Mouse (Mus musculus) testis, postnatal 10 days (tissue): Measurements from ENCODE around the gene Gli3.

Source experiments
- DNase-seq: peaks from one replicate; pipeline ENCODE4 v3.0.0; 2021; ENCODE audit warnings: low spot score

The Gli3 gene

DNA sequence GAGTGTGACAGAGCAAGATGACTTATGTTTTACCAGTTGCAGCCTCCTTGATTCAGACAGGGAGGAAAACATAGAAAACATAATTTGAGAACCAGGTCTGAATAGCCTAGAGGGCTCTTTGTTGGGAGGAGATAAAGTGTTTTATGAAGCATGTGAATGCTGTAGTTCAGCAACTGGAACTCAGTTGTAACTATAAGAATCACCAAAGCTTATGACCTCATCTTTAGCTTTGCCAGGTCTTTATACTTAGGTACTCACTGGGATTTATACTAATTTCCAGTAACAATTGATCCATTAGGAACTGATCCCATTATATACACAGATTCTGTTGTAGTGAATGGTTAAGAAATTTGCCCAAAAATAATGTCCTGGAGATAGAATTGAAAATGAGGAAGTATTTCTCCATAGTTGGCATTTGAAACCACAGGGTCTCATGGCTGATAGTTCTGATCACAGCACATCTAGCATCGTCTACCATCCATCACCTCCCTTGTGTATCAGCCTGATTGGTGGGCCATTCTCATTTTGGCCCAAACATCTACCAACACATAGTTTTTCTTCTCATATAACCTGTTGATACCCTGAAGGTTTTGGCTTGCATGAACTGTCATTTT lies 259.8 kb downstream of the Gli3 start:
- no peak for DNase-seq

DNA sequence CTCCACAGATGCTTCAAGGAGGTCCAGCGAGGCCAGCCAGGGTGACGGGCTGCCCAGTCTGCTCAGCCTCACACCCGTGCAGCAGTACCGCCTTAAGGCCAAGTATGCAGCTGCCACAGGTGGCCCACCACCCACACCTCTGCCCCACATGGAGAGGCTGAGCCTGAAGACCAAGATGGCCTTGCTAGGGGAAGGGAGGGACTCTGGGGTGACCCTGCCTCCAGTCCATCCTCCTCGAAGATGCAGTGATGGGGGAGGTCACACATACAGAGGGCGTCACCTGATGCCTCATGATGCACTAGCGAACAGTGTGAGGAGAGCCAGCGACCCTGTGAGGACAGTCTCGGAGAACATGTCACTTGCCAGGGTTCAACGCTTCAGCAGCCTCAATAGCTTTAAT lies 261.7 kb downstream of the Gli3 start:
- DNase-seq, result no peak

DNA sequence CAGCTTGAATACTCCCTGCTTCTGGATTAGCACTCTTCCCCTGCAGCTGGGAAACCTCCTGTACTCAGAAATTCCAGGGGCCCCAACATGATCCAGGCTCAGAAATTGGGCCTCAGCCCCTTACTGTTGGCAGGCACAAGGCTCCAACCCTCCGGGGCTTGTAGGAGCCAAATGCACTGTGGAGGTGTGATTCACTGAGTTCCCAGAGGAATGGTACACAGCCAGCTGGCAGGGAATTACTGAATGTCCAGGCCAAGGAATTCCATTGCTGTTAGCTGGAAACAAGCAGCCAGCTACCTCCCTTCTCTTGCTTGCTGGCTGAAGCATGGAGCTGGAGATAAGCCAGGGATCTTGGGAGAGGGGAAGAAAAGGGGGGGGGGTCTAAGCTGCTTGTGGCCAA lies 278.7 kb downstream of the Gli3 start:
- peak; percentile 76 for DNase-seq

DNA sequence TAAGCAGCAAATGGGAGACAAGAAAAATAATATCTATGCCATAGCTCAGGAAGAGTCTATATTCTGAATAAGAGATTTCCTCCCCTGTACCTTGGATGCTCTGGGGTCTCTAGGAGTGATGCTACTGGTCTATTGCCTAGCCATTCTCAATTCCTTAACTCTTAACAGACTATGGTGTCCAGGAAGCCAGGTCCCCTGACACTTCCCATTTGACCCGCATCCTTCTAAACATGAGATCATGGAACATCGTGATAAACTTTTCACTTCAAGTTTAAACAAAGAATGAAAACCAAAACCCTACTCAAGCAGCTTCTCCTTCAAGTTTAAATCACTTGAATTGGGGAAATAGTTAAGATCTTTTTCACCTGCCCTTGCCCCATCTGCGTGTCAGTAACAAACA lies 279.3 kb downstream of the Gli3 start:
- DNase-seq, result no peak

DNA sequence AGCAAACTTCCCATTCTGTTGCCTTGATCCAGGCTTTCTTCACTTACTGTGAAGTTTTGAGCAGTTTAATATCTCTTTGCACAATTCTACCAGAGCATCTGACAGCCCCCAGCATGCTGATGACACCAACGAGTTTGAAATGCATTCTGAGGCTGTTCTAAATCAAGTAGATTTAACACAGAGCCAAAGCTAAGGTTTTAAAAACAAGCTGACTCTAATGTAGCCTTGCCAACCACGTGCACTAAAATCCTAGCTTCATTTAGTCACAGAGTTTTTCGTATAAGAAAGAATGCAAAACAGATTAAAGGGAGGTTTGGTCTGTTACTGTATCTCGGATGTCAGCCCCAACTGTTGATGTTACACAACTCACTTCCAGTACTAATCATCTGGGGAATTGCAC lies 279.7 kb downstream of the Gli3 start:
- no peak for DNase-seq

DNA sequence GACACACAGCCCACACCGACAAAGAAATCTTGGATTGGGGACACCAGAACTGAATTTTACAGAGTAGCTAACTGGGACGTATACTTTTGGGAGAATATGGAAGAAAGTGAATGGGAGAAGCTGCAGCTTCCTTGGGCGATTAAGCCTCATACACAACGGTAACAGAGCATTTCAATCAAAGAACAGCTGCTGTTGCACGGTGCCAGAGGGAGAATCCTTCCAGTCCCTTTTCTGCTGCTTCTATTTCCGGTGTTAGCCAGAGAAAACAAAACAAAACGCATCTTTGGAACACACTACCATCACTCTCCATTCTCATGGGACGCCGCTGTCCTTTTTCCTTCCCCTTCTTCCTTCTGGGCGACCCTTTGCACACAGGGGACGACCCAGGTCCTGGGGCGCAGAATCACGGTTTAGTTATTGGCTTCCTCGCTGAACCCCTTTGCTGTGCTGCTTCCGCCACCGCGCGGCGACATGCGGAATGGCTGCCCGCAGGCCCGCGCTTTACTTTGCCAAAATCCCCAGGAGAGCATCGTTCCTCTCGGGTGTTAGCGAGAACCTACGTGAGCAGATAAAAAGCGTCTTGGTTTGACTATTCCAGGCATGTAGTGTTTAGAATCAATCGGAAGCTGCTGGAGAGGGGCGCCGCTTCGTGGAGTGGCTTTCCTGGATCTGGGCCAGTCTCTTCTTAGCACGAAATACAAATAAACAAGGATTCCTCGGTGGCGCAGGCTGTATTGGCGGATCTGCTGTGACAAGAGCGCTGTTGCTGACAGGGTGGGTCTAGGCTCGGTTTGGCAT lies 296.0 kb downstream of the Gli3 start:
- peak; percentile 84 for DNase-seq

DNA sequence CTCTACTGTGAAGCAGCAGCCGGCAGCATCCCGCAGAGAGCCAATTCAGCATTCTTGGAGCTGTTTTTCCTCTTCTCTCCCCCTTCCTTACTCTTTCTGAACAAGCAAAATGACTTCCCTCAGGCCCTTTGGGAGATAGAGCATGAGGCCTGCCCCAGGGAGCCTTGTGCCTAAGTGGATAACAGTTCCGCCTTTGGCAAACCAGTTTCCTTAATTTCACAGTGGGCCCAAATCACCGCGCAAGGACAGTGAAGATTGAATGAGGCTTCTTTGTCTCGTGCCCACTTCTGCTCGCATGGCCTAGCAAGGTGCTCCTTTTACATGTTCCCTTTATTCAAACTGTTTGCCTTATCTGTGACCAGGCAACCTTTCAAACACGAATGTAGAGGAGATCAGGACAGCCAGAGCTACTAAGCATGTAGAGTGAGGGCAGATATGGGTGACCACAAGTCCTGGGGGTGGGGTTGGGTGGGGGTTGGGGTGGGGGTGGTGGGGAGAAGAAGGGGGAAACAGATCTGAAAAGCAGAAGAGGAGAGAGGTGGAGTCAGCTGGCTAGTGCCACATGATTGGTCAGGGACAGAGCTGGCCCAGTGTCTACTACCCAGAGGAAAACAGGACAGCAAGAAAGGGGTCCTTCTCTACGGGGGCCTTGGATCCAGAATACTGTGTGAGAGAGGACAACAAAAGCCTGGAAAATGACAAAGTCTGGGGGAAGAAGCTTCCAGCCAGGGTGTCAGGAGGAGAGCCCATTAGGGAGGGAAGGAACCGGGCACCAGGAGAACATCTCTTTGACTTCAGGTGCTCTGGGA lies 296.8 kb downstream of the Gli3 start:
- no peak for DNase-seq

DNA sequence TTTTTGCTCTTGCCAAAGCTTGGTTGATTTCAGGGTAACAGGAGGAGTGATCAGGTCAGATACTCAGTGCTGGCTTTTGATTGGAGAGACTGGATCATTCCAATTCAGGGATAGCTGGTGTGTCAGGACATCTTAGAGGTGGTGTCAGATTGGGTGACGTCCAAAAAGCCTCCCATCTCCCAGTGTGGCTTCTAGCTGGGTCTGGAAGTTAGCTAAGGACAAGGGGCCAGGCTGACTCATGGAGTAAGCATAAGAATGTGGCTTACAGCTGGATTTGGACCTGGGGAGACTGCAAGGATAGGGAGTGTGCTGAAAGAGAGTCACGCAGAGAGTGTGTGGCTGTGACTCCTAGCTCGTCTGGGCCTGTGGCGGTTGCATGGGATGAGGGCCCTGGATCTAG lies 299.3 kb downstream of the Gli3 start:
- DNase-seq, result no peak

DNA sequence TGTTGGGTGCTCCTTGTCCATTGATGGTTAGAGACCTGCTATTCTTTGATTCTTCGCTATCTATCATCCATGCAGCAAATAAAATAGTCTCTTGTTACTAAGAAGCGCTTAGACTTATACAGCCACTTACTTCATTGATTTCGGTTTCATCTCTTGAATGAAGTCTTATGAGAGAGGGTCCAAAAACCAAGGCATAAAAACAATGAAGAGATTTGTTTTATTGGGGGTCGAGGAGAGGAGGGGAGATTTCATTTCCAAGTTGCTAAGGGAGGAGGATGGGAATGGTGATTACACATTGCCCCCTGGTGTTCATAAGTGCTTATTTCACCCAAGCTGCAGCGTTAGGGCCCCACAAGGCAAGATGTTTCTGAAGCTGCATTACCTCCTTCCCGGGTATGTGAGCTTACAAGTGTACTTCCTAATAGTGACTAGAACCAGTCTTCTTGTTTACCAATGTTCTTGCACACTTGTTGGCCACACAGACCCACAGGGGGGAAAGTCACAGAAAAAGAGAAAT lies 299.9 kb downstream of the Gli3 start:
- no peak for DNase-seq

DNA sequence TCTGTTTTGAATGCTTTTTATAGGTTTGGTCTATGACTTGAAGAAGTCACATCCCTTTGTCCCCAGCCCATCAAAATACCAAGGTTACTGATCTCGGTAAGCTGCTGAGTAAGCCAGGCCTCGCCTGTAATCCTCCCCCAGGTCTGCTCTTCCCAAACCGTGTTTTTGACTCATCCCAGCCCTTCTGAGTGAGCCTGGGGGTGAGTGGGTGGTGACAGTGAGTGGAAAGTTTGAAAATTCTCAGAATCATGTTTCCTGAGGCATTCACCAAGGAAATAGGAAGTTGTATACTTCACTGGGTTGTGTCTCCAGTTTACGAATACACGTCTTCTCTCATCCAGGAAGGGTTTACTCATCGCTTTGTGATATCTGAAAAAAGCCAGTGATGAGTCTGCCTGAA lies 314.6 kb downstream of the Gli3 start:
- no peak for DNase-seq
